Mouse (Mus musculus): ENCODE measurements around the gene Tcf3.

GRCm38 (mm10) chr10:80478531-80478930 is 45.1 kb upstream of the Tcf3 start:
- TF ChIP-seq EP300 (IDR thresholded peaks at IDR 0.05; ENCODE audit: insufficient read depth, low read depth, low read length) (no peak), POLR2A (IDR thresholded peaks at IDR 0.05; ENCODE audit: insufficient read depth, low read length) (no peak), CTCF (IDR thresholded peaks at IDR 0.05; ENCODE audit: low read depth, low read length) (no peak)

All from ES-Bruce4 (cell line).